Mouse (Mus musculus) brain, adult 2 months (tissue): ENCODE results near the gene Vmn2r66.

Source experiments
- DNase-seq: peaks from one replicate; pipeline ENCODE4 v3.0.0; 2011; ENCODE audit warnings: low read depth, low spot score

Vmn2r66 gene

DNA sequence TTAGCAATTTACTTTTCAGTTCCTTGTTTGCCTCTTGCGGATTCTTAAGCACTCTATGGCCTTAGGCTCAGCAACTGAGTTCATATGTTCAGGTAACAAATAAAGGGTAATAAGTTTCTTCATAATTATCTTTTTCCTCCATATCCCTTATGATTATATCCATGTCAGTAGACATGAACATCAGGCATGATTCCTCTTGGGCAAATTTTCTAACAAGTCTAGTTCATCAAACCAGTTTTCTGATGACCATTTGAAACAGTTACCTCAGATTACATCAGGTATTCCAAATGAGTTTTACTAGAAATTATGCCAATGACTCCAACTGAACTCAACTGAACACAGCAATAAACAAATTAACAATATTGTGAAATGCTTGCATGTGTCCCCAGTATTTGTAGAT is at the start of gene Vmn2r66:
TSS of gene Vmn2r66 (minus strand) at position 101 of the 400 bp plus-strand sequence.
- no peak for DNase-seq

DNA sequence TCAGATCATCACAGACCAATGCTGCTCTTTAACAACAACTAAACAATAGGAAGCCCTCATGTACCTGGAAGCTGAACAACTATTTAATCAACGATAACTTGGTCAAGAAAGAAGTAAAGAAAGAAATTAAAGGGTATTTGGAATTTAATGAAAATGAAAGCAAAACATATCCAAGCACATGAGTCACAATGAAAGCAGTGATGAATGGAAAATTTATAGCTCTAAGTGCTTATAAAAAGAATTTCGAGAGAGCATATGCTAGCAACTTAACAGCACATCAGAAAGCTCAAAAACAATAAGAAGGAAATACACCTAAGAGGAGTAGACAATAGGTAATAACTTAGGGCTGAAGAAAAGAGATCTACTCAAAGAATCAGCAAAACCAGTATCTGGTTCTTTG is 15.4 kb downstream of the Vmn2r66 start:
- DNase-seq, result no peak

DNA sequence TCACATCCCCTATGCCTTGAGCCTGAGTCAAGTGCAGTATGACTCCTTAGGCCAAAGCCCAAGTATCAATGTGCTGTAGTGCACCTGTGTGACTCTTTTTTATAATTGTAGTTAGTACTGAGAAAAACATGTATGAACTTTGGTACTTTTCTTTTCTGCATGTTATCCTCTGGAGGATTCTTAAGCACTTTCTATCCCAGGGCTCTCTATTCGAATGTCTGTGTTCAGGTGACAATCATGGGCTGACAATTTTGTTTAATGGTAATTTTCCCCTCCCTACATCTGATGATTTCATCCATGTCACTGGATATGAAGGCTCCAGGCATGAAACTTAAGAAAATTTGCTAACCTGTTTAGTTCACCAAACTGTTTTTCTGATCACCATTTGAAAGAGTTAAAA is 48.1 kb downstream of the Vmn2r66 start, which contains the start of gene Vmn2r65:
TSS of gene Vmn2r65 (minus strand) at position 101 of the 400 bp plus-strand sequence.
- no peak for DNase-seq
